Mouse (Mus musculus): ENCODE measurements around the gene Gm2012.
"Not testable (repeated sequence)": the region's sequence is repeated elsewhere in the genome, so short reads cannot be mapped to it uniquely, and the experiment has no call there.

The Gm2012 gene

GRCm38 (mm10) chrX:26231255-26231654 is at the start of gene Gm2012:
Gene Gm2012 (minus strand): TSS chrX:26231355.
- not testable (repeated sequence) for DNase-seq (ENCODE audit: low spot score)

- DNase-seq (ENCODE audit: low spot score), result not testable (repeated sequence)
Measured at GRCm38 (mm10) chrX:26159146-26159545, 72.0 kb downstream of the Gm2012 start.

Data from testis, postnatal 14 days (tissue).